Mouse (Mus musculus): ENCODE measurements around the gene Mettl17. TPM values are rescaled to one million over a fixed set of nuclear protein-coding genes. Genes with fewer than 3 reads are reported as not detected.

The Mettl17 gene
- total and polyA plus RNA-seq, 2 experiments from 2014 or later: 41.9 to 61.8 TPM

DNA sequence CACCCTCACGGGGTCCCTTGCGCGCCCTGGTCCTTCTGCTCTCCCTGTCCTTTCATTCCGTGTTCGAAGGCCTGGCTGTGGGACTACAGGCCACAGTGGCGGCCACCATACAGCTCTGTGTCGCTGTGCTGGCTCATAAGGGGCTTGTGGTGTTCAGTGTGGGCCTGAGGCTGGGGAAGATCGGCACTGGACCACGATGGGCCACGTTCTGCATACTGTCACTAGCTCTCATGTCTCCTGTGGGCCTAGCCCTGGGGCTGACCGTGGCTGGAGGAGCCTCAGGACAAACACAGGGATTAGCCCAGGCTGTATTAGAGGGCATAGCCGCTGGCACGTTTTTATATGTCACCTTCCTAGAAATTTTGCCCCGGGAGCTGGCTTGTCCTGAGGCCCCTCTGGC is 10.4 kb downstream of the Mettl17 start:
- H3K27me3 ChIP-seq (ENCODE audit: insufficient read depth, low read length): no peaks in the 10 kb centered on the region
- H3K9ac ChIP-seq (replicated peaks; ENCODE audit: low read length): no peak overlapping the region
- 79% methylated on average over 14 of the region's 14 CpGs for WGBS
- DNase-seq (ENCODE audit: low spot score) (no peak), ATAC-seq (no peak)
- no peak overlapping the region for H3K4me2 ChIP-seq (ENCODE audit: low read depth, low read length)
- no peaks in the 10 kb centered on the region for H3K4me1 ChIP-seq (ENCODE audit: insufficient read depth, low read length)
- TF ChIP-seq CTCF (IDR thresholded peaks at IDR 0.05; ENCODE audit: low read depth): no peak
- H3K27ac ChIP-seq: no peak overlapping the region
- H3K4me3 ChIP-seq (ENCODE audit: low read length): no peak overlapping the region
- H3K36me3 ChIP-seq (ENCODE audit: insufficient read depth, low read length): peaks cover 23% of the 10 kb centered on the region
- H3K9me3 ChIP-seq (ENCODE audit: low read length): no peaks in the 10 kb centered on the region

DNA sequence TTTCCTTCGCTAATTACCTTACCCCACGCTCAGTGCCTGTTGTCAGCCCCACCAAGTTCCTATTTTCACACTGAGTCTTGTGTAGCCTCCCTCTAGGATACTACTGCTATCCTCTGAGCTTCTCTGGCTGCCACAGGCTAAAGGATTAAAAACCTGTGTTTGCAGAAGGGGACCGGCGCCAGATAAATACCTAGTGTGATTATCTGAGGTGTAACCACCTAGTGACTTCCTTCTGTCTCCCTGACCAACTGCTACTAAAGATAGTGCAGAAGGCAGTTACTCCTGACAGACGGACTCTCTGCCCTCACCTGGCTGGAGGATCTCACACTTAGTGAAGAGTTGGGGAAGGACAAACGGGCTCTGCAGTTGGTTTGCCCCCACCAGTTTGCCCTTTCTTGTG is 11.4 kb downstream of the Mettl17 start:
- no peaks in the 10 kb centered on the region for H3K27me3 ChIP-seq (ENCODE audit: insufficient read depth, low read length)
- H3K4me2 ChIP-seq (ENCODE audit: low read depth, low read length): no peak overlapping the region
- WGBS: 83% methylated on average over 6 of the region's 6 CpGs
- no peaks in the 10 kb centered on the region for H3K9me3 ChIP-seq (ENCODE audit: low read length)
- no peak overlapping the region for H3K27ac ChIP-seq
- DNase-seq (ENCODE audit: low spot score): no peak
- no peak overlapping the region for H3K4me3 ChIP-seq (ENCODE audit: low read length)
- no peaks in the 10 kb centered on the region for H3K4me1 ChIP-seq (ENCODE audit: insufficient read depth, low read length)
- ATAC-seq: no peak
- TF ChIP-seq CTCF (IDR thresholded peaks at IDR 0.05; ENCODE audit: low read depth): no peak
- H3K9ac ChIP-seq (replicated peaks; ENCODE audit: low read length): no peak overlapping the region
- peaks cover 16% of the 10 kb centered on the region for H3K36me3 ChIP-seq (ENCODE audit: insufficient read depth, low read length)

DNA sequence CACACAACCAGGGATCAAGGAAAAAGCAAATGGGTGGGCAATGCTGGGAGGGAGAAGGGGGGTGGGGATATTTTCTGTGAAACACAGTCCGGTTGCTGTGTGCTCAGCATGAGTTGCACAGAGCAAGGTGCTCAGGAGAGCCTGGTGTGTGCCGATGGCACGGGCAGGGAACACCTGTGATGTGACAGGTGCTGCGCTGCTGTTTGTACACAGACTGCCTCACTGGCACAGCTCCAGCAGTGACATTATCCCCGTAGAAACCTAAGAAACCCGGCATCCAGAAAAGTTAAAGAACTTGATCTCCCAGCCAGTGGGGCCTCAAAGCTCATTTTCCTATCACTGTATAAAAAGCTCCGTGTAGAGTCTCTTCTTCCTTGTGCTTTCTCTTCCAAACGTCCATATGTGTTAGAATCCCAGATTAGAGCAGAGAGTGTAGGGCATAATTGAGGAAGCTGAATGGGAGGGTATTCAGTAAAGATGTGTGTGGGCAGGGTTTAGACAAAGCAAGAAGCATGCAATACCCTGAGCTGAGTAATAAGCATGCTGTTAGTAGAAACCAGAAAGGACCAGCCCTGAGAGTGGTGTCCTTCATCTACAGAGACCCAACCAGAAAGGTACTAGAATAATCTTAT is 12.0 kb downstream of the Mettl17 start:
- DNase-seq (ENCODE audit: low spot score): no peak
- Histone ChIP-seq H3K27me3 (ENCODE audit: insufficient read depth, low read length) (no peaks in the 10 kb centered on the region), H3K4me1 (ENCODE audit: insufficient read depth, low read length) (no peaks in the 10 kb centered on the region), H3K9me3 (ENCODE audit: low read length) (no peaks in the 10 kb centered on the region), H3K9ac (replicated peaks; ENCODE audit: low read length) (no peak overlapping the region), H3K36me3 (ENCODE audit: insufficient read depth, low read length) (peaks cover 9% of the 10 kb centered on the region), H3K27ac (no peak overlapping the region), H3K4me2 (ENCODE audit: low read depth, low read length) (no peak overlapping the region), H3K4me3 (ENCODE audit: low read length) (no peak overlapping the region)
- no peak for ATAC-seq
- 73% methylated on average over 8 of the region's 8 CpGs for WGBS
- TF ChIP-seq CTCF (IDR thresholded peaks at IDR 0.05; ENCODE audit: low read depth): no peak

DNA sequence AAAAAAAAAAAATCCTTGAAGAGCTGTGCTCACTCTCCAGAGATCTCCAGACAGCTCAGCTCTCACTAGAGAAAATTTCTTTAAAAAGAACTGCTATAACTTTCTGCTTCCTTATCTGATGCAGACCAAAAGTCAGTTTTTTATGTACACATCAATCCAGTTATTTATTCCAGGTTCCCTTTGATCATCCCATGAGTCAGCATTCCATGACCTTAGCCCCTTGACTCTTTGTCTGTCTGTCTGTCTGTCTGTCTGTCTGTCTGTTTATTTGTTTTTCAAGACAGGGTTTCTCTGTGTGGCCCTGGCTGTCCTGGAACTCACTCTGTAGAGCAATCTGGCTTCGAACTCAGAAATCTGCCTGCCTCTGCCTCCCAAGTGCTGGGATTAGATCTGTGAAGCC is 14.7 kb downstream of the Mettl17 start:
- Histone ChIP-seq H3K27ac (no peak overlapping the region), H3K36me3 (ENCODE audit: insufficient read depth, low read length) (no peaks in the 10 kb centered on the region), H3K4me1 (ENCODE audit: insufficient read depth, low read length) (no peaks in the 10 kb centered on the region), H3K9ac (replicated peaks; ENCODE audit: low read length) (no peak overlapping the region), H3K4me2 (ENCODE audit: low read depth, low read length) (no peak overlapping the region), H3K27me3 (ENCODE audit: insufficient read depth, low read length) (no peaks in the 10 kb centered on the region), H3K9me3 (ENCODE audit: low read length) (no peaks in the 10 kb centered on the region), H3K4me3 (ENCODE audit: low read length) (no peak overlapping the region)
- DNase-seq (ENCODE audit: low spot score): no peak
- WGBS: 80% methylated on average over 1 of the region's 1 CpGs
- no peak for ATAC-seq
- TF ChIP-seq CTCF (IDR thresholded peaks at IDR 0.05; ENCODE audit: low read depth): no peak

DNA sequence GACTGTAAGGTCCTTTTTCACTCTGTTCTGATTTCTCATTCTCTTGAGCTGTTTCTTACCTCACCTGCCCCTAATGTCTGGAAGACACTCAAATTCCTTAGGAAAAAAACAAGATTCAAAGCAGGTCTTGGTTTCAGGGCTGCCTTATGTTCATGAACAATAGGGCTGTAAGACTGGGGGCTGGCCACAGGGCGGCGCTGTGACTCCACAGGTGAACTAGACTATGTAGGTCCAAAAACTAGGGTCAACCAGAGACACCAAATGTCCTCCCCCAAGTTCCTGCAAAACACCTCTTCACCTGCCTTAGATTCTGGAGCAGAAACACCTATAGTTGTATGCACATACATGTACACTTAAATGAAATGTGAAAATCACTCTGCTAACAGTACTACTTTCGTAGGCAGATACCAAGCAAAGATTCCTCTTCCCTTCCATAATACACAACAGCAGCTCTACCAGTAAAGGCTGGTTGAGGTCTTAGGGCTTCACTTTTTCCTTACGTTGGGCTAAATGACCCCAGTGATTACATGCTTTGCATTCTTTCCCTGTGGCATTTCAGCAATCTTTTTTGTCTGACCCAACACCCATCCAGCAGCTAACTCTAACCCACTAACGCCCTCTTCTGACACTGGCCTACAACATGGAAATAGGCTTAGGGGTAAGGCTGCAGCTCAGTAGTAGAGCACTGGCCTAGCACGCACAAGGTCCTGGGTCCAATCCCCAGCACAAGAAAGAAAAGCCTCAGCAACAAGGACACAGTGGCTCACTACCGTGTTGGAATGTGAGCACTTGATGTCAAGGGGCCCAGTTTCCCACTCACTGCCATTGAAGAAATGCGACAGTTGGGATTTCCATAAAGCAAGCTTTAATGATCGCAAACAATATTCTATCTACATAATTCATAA is 18.4 kb downstream of the Mettl17 start:
- TF ChIP-seq CTCF (IDR thresholded peaks at IDR 0.05; ENCODE audit: low read depth): peak; percentile 96
- Histone ChIP-seq H3K9ac (replicated peaks; ENCODE audit: low read length) (no peak overlapping the region), H3K4me3 (ENCODE audit: low read length) (no peak overlapping the region), H3K27ac (no peak overlapping the region), H3K4me1 (ENCODE audit: insufficient read depth, low read length) (no peaks in the 10 kb centered on the region), H3K4me2 (ENCODE audit: low read depth, low read length) (no peak overlapping the region), H3K27me3 (ENCODE audit: insufficient read depth, low read length) (no peaks in the 10 kb centered on the region), H3K36me3 (ENCODE audit: insufficient read depth, low read length) (0 out of 2 replicates have a peak, but pooled peaks cover 3% of the 10 kb centered on the region), H3K9me3 (ENCODE audit: low read length) (no peaks in the 10 kb centered on the region)
- DNase-seq (ENCODE audit: low spot score) (peak; percentile 86), ATAC-seq (peak; percentile 75)
- 59% methylated on average over 9 of the region's 9 CpGs for WGBS

DNA sequence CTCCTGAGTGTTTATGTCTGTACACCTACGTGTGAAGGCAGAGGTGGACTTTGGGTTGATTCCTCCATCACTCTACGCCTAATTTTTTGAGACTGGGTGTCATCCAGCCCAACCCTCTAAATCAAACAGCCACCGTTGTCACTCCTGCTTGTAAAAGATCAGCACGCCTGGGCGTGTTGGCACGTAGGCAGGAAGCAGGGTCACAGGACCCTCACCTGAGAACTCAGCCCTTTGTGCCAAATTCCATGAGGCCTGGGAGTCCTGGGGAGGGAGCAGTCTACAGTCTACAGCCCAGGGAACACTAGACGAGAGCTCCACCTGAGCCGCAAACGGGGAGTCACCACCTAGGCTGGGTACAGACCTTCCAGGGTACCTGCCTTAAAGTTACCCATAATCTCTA is 19.1 kb downstream of the Mettl17 start:
- no peak for TF ChIP-seq CTCF (IDR thresholded peaks at IDR 0.05; ENCODE audit: low read depth)
- Histone ChIP-seq H3K27ac (no peak overlapping the region), H3K4me1 (ENCODE audit: insufficient read depth, low read length) (no peaks in the 10 kb centered on the region), H3K9ac (replicated peaks; ENCODE audit: low read length) (no peak overlapping the region), H3K27me3 (ENCODE audit: insufficient read depth, low read length) (no peaks in the 10 kb centered on the region), H3K9me3 (ENCODE audit: low read length) (no peaks in the 10 kb centered on the region), H3K36me3 (ENCODE audit: insufficient read depth, low read length) (peaks cover 6% of the 10 kb centered on the region; the same call in 1 of the 2 replicates), H3K4me2 (ENCODE audit: low read depth, low read length) (no peak overlapping the region), H3K4me3 (ENCODE audit: low read length) (no peak overlapping the region)
- 88% methylated on average over 9 of the region's 9 CpGs for WGBS
- DNase-seq (ENCODE audit: low spot score) (no peak), ATAC-seq (no peak)

Data from hindbrain, postnatal 0 days (tissue).